Mouse (Mus musculus) hindbrain, embryonic 15.5 days (tissue): Measurements from ENCODE around the gene Aldh1l2. TPM values are rescaled to one million over a fixed set of nuclear protein-coding genes. Genes with fewer than 3 reads are reported as not detected.

Source experiments
- polyA plus RNA-seq: library from polyadenylated mRNA; unstranded; fragments of >200 nt; fragmentation: Nextera tagmentation; extraction: Ambion mirVana; gene quantifications from 2 replicates; pipeline ENCODE4 v1.2.1, GENCODE M21; 2015

The Aldh1l2 gene
- polyA plus RNA-seq, 1 experiment from 2014 or later = 12.7 TPM

Other genes starting within 250 kb of the Aldh1l2 start
- gene Slc41a2, start 196.3 kb downstream of the Aldh1l2 start, polyA plus RNA-seq = 10.7 and 12.4 TPM in 2 replicates
- 0.80 and 0.85 TPM in 2 replicates for gene D10Wsu102e, start 173.9 kb downstream of the Aldh1l2 start, polyA plus RNA-seq
- 27.8 and 28.0 TPM in 2 replicates for gene Washc4, start 9.6 kb upstream of the Aldh1l2 start, polyA plus RNA-seq
- gene Appl2, start 114.6 kb upstream of the Aldh1l2 start, polyA plus RNA-seq = 46.0 and 48.9 TPM in 2 replicates
- 82.8 and 89.7 TPM in 2 replicates for gene 1500009L16Rik, start 188.7 kb upstream of the Aldh1l2 start, polyA plus RNA-seq